Mouse (Mus musculus): ENCODE results near the gene 2300002M23Rik.

Gene 2300002M23Rik

GRCm38 (mm10) chr17:35567150-35567549 lies at the start of gene 2300002M23Rik:
2300002M23Rik (plus strand) TSS chr17:35567450.
- no peak for DNase-seq (ENCODE audit: low read depth, low spot score)

DNA sequence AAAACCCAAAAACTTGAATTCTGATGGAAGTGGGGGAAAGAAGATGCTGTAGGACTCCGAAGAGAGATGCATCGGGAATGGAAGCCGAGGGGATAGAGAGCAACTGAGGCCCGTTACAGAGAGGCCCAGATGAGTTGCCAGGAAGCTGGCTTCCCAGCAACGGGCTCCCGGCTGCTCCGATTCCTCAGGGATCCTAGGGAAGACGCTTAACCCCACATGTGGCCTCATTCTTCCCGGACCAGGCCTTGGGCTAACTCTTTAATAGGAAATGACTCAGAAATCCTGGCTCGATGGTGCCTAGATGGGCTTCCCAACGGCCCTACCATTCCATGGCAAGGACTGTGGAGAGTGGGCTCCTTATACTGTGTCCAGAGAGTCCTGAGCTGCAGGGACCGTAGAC lies 49.7 kb upstream of the 2300002M23Rik start:
- DNase-seq (ENCODE audit: low read depth, low spot score) = peak; percentile 78

DNA sequence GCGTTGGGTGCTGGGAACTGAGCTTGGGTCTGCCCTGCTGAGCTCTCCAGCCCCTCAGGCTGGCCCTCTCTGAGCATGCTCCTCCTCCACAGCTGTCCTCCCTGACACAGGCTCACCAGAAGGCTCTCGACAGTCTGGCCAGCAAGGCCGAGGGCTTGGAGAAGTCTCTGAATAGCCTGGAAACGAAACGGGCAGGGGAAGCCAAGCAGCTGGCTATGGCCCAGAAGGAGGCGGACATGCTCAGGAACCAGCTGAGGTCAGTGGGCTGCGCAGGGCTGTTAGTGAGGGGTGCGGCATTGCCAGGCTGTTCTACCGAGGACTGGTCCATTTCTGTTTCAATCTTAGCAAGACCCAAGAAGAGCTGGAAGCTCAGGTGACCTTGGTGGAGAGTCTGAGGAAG lies 42.9 kb upstream of the 2300002M23Rik start:
- DNase-seq (ENCODE audit: low read depth, low spot score) = no peak

DNA sequence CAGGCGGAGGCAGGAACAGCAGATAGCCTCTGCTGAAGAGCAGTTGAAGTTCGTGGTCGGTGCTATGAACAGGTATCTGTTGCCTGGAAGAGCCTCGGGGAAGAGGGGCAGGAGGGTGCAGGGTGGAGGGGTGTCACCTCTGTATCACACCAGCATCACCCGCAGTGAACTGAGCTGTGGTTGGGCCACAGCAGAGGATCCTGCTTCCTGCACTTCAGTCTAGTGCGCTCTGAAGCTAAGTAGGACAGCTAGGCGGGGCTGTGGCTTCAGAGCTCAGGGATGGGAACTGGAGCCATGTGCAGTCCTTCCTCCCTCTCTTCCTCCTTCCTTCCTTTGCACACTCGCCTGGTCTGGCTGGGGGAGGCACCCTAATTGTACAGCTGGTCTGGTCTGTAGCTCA lies 40.6 kb upstream of the 2300002M23Rik start:
- DNase-seq (ENCODE audit: low read depth, low spot score) = no peak

- DNase-seq (ENCODE audit: low read depth, low spot score) = no peak
Measured at GRCm38 (mm10) chr17:35532360-35532759, 34.9 kb upstream of the 2300002M23Rik start.

GRCm38 (mm10) chr17:35532901-35533300 lies 34.3 kb upstream of the 2300002M23Rik start, which contains the start of gene Psors1c2:
Psors1c2 (plus strand) TSS chr17:35533201.
- no peak for DNase-seq (ENCODE audit: low read depth, low spot score)

GRCm38 (mm10) chr17:35534343-35534742 lies 32.9 kb upstream of the 2300002M23Rik start:
- DNase-seq (ENCODE audit: low read depth, low spot score) = peak; percentile 89

DNA sequence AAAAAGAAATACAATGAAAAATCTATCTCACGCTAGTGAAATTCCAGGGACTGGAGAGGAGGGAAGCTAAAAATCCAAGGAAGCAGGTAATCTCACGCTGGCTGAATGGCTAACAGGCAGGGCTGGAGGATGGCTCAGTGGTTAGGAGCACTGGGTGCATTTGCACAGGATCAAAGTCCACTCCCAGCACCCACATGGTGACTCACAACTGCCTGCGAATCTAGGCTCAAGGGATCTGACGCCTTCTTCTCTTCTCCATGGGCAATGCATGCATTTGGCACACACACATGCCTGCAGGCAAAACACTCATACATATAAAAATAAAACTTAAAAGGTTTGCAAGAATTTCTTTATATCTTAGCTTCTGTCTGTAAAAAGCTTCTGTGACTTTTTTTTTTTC lies 29.8 kb upstream of the 2300002M23Rik start:
- peak; percentile 88 for DNase-seq (ENCODE audit: low read depth, low spot score)

DNA sequence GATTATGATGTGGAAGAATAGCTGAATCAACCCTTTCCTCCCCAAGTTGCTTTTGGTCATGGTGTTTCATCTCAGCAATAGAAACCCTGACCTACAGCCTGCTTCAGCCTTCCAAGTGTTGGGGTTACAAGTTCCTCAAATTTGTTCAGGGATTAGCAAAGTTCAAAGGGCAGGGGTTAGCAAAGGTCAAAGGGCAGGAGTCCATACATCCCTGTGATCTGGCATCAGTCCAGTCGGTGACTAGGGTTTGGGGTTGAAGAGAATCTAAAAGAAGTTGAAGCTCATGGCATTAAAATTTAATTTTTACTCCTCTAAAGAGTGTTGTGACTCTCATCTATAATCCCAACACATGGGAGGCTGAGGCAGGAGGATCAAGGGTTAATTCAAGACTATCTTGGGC lies 28.8 kb upstream of the 2300002M23Rik start:
- no peak for DNase-seq (ENCODE audit: low read depth, low spot score)

DNA sequence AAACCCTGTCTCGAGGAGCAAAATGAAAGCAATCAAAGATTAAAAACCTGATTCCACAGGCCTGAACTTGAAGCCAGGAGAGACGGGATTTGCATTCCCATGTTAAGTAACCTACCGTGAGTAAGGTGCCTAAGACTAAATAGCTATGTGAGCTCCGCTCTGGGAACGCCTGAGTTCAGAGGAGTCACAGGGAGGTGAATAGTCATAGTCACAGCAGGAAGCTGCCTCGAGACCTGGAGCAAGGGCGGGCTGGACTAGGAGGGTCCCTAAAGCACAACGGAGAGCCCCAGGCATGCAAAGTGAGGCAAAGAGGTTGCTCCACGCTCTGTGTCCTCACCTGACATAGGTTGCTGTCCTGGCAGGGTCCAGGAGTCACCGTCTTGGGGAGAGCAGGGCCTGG lies 27.7 kb upstream of the 2300002M23Rik start:
- DNase-seq (ENCODE audit: low read depth, low spot score) = no peak

DNA sequence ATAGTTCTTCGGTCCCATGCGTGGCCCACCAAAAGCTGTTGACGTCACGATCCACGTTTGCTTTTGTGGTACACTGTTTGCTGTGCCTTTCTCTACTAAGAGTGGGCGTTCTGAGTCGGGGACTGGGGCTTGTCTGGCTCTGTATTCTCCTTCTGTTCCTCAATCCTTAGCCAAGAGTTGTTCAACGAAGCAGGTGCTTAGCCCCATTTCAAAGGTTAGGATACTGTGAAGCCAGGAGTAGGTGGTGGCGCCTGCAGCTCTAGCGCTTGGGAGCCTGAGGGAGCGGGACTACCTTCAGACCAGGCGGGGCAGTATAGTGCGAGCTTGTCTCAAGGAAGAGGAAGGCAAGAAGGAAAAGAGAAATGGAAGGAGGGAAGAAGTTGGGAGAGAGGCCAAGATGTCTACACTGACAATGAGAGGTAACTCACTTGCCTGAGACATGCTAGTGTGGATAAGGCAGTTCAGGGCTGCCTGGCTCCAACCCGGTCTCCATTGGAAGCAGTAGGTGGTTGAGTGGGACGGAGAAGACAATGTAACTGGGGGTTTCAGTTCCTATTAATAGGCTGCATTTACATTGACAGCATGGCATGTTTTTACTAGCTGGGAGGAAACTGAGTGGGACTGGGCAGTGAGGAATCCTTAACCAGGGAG lies 24.4 kb upstream of the 2300002M23Rik start:
- no peak for DNase-seq (ENCODE audit: low read depth, low spot score)

- DNase-seq (ENCODE audit: low read depth, low spot score) = no peak
Measured at GRCm38 (mm10) chr17:35543412-35543861, 23.8 kb upstream of the 2300002M23Rik start.

- DNase-seq (ENCODE audit: low read depth, low spot score) = no peak
Measured at GRCm38 (mm10) chr17:35544001-35544400, 23.2 kb upstream of the 2300002M23Rik start.

DNA sequence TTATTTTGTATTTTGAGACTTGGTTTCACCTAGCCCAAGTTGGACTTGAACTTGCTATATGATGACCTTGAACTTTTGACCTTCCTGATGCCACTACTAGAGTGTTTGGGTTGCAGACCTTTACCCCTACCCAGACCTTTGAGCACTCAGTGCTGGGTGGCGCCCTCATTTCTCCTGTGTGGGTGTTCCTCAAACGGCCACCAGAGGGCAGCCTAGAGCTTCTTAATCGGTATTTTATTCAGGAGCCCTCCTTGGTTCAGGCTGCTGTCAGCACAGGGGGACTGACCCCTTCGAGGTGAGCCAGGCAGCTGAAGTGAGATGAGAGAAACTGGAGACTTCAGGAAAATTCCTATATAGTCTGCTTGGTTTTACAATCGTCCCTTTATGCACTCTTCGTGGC lies 22.6 kb upstream of the 2300002M23Rik start:
- peak; percentile 80 for DNase-seq (ENCODE audit: low read depth, low spot score)

DNA sequence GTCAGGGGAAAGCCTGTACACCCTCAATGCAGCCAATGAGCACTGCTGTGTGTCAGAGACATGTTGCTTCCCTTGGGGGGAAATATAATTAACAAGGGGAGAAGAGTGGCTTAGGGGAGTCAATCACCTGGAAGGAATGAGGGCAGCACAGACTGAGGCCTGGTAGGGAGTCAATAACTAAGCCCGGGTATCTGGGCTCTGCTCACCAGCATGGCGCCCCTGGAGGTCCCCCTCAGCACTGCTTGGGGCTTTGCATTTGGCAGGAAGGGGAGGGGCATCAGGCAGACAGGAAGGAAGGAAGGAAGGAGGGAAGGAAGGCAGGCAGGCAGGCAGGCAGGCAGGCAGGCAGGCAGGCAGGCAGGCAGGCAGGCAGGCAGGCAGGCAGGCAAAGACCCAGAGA lies 19.8 kb upstream of the 2300002M23Rik start:
- DNase-seq (ENCODE audit: low read depth, low spot score) = no peak

DNA sequence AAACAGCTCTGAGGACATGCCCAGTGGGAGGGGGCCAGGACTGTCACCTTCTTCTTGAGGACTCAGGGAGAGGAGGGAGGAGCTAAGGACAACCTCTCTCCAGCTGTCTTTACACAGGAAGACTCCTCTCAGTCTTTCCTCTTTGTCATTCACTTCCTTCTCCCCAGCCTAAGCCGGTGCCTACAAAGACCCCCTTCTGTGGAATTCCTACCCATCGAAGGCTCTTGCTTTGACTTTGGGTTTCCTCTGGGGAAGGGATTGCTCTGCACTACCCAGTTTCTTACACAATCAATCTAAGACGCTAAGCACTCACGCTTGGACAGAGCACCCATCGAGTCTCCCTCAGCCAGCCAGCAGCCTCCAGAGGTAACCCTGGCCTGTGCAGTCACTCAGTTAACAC lies 18.6 kb upstream of the 2300002M23Rik start:
- DNase-seq (ENCODE audit: low read depth, low spot score) = peak; percentile 15

DNA sequence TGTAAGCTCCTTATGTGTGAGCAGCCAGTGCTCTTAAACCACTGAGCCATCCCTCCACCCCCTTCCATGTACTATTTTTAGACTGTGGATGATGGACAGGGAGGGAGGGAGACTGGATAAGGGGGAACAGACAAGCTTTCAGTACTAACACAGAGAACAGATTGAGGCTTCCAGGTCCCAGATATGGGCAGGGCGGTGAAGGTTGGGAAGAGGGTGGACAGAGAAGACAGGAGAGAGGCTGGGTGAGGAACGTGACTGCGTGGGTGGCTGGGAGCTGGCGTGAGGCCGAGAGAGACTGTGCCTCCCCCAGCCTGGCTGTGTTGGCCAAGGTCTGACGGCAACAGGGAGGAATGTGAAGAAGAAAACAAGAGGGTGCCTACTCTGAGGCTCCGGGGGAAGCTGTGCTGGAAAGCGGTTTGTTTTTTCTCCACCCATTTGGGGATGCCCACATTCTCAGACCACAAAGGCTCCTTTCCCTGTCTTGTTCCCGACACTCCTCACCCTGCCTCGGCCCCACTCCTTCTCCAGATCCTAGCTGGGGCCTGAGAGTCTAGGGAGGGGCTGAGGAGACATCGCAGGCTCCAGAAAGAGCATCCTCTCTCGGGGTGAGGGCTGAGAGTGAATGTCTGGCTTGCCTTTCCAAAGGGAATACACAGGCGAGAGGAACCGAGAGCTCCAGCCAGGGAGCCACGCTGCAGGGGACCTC lies 17.7 kb upstream of the 2300002M23Rik start:
- peak; percentile 98 for DNase-seq (ENCODE audit: low read depth, low spot score)

GRCm38 (mm10) chr17:35550143-35550494 lies 17.1 kb upstream of the 2300002M23Rik start:
- peak; percentile 62 for DNase-seq (ENCODE audit: low read depth, low spot score)

- peak; percentile 66 for DNase-seq (ENCODE audit: low read depth, low spot score)
Measured at GRCm38 (mm10) chr17:35550871-35551270, 16.4 kb upstream of the 2300002M23Rik start.

GRCm38 (mm10) chr17:35551881-35552414 lies 15.3 kb upstream of the 2300002M23Rik start, which contains the start of gene Cdsn:
Cdsn (plus strand) TSS chr17:35552128.
- DNase-seq (ENCODE audit: low read depth, low spot score) = peak; percentile 81

DNA sequence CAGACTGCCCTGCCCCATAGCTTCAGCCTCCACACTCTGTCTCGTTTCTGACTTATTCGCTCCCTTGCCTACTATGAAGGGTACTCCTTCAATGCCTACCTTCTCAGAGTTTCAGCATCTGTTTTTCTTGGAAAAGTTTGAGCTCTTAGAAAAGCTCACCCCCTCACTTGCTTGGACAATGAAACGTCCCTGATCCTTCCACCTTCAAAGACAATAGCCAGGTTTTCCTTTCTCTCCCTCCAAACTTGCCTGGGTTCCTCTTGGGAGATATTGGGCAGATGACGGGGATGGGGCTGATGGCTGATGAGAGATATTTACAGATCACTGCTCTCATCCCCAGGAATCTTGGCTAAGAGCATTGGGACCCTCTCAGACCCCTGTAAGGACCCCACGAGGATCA lies 12.9 kb upstream of the 2300002M23Rik start:
- no peak for DNase-seq (ENCODE audit: low read depth, low spot score)

GRCm38 (mm10) chr17:35554761-35555397 lies 12.4 kb upstream of the 2300002M23Rik start:
- DNase-seq (ENCODE audit: low read depth, low spot score) = no peak

Data from 3T3-L1 (cell line).